Mouse (Mus musculus) adrenal gland, postnatal 14 days (tissue): ENCODE measurements around the gene Borcs6. TPM values are rescaled to one million over a fixed set of nuclear protein-coding genes. Genes with fewer than 3 reads are reported as not detected.
"Not testable (repeated sequence)": the region's sequence is repeated elsewhere in the genome, so short reads cannot be mapped to it uniquely, and the experiment has no call there.

Experiments used
- DNase-seq: peaks from one replicate; pipeline ENCODE4 v3.0.0; 2021; ENCODE audit warnings: mixed read lengths
- long read RNA-seq, 2 experiments: library from polyadenylated mRNA; stranded (forward); transcript quantifications; one replicate each; pipeline ENCODE4 v2.0.0; 2021
- total RNA-seq: library from RNA; stranded (reverse); gene quantifications from 2 replicates; pipeline ENCODE4 v1.2.3, GENCODE M21; 2021

Borcs6 gene
- total RNA-seq: 19.2 and 20.6 TPM in 2 replicates
- long read RNA-seq, experiment 1, transcript Borcs6-201 (1 exons, 1,862 nt): major isoform, 37 of 37 reads
- long read RNA-seq, experiment 1, partial matches to known transcripts: 0 of 37 reads
- long read RNA-seq, experiment 1, other reads (novel, unspliced or antisense): 0 of 37 reads
- long read RNA-seq, experiment 2, transcript Borcs6-201 (1 exons, 1,862 nt): major isoform, 21 of 21 reads
- long read RNA-seq, experiment 2, partial matches to known transcripts: 0 of 21 reads
- long read RNA-seq, experiment 2, other reads (novel, unspliced or antisense): 0 of 21 reads

DNA sequence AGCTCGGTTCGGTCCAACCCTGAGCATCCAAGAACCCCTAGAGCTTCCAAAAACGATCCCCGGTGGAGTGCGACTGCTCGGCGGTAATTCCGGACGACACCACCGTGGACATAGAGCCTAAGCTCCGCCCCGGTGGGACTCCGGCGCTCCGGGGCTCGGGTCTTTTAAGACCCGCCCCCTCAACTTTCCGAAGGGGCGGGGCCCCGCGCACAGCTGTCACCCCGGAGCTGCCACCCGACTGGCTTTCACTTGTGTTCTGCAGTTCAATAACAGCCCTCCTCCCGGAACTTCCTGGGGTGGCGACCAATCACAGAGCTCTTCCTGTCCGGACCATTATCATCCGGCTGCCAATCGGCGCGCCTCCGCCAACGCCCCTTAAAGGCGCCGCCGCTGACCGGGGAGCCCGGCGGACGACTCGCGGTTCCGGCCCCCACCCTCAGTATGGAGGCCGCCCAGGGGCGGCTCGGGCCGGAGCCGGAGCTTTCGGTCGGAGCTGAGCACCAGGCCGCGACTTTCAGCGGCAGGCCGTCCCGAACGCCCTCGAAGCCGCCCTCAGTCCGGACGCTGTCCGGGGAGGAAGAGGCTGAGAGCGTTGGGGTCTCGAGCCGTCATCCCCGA lies at the start of gene Borcs6:
Gene Borcs6 (plus strand): TSS at position 361 of the 618 bp plus-strand sequence.
- peak; percentile 97 for DNase-seq

DNA sequence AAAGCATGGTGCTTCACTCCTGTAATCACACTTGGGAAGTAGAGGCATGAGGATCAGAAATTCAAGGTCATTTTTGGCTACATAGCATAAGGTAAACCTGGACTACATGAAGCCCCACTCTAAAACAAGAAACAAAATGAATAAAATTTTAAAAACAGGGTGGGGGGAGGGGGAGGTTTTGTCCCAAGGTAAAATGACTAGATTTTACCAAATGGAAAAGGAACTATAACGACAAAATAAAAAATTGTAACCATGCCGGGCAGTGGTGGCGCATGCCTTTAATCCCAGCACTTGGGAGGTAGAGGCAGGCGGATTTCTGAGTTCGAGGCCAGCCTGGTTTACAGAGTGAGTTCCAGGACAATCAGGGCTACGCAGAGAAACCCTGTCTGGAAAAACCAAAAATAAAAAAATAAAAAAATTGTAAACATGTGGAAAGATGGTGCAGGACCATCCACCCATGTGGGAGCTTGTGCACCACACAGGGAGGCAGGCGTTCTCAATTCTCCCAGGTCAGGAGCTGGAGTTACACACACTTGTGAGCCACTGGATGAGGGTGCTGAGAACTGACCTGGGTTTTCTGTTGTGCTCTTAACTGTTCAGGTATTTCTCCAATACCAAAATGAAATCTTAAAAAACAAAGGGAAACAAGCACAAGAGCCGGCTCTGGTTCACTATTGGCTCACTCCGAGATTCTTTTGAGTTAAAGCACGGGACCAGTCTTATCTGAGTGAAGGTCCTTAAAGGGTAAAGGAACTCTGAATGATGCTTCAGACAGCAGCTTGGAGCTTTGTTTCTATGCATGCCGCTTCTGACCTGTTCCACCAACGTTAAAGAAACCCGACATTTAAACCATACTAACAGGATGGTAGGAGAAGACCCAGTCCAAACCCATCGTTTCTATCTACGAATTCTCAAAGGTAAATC lies 48.9 kb upstream of the Borcs6 start:
- DNase-seq: no peak

DNA sequence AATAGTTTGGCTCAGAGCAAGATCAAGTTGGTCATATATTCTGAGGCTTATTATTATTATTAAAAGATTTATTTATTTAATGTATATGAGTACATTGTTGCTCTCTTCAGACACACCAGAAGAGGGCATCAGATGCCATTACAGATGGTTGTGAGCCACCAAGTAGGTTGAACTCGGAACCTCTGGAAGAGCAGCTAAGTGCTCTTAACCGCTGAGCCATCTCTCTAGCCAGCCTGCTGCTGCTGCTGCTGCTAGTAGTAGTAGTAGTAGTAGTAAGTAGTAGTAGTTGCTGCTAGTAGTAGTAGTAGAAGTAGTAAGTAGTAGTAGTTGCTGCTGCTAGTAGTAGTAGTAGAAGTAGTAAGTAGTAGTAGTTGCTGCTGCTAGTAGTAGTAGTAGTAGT lies 48.1 kb upstream of the Borcs6 start:
- not testable (repeated sequence) for DNase-seq

DNA sequence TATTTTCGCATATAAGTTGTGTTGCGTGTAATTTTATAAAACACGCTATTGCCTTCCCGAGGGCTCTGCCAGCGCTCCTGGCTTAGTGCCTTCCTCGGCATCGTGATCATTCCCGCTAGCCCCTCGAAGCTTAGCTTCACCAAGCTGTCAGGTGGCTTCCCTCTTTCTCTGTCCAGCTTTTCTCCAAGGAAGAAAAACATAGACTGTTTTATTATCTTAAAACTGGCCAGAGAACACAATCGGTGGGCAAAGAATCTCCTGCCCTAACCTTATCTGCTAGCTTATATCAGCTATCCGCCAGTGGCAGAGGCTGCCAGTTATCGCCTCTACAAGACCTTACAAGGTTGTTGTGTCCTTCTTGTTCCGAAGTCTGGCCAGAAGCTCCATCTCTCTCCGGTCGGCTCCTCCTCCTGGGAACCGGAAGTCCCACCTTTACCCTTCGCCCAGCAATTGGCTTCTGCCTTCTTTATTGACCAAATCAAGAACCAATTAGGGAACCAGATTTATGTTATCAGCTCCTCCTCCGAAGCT lies 47.4 kb upstream of the Borcs6 start:
- DNase-seq: peak; percentile 93

DNA sequence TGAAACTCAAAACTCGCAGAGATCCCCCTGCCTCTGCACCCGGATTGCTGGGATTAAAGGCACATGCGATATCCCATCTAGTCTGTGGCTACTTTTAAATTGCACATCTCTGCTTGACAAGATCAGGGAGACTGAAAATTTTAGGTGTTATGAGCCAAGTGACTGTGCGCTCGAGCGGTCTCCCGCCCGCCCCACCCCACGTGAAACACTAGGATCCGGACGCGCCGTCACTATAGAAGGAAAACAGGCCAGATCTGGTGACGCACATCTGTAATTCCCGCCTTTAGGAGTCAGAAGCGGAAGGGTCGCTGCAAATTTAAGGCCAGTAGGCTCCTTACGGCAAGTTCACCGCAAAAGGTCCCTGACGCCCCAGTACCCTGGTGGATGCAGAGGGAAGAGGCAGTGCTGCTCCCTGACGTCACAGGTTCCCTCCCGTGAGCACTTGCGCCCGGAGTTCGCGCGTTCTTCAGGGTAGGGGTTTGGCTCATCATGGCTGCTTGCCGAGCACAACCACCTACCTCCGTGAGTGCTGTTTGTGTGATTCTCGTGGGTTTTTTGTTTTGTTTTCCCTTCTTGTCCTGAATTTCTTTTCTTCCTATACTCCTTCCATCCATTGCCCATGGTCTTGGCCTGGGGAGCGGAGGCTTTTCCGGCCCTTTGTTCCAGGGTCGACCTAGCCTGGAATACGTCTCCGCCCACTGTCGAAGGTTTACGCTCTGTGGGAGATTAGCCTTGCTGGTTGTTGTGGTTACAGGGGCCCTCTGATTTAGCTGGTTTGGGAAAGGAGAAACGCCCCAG lies 43.7 kb upstream of the Borcs6 start, which contains the start of gene Ctc1:
Gene Ctc1 (plus strand): TSS at position 268 of the 798 bp plus-strand sequence.
- DNase-seq: peak; percentile 95

DNA sequence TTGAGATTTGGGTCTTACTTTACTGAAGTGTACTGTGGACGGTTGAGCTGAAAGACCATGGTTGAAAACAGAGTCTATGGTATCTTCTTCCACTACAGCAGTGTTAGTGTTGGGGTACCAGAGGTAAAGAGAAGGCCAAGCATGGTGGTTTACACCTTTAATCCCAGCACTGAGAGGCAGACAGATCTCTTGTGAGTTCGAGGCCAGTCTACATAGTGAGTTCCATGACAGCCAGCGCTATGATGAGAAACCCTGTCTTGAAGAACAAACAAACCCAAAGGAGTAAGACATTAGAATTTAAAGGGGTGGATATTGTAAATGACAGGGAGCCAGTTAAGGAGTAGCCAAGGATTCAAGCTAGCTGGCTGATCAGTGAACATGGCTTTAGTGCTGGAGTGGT lies 42.8 kb upstream of the Borcs6 start:
- no peak for DNase-seq

DNA sequence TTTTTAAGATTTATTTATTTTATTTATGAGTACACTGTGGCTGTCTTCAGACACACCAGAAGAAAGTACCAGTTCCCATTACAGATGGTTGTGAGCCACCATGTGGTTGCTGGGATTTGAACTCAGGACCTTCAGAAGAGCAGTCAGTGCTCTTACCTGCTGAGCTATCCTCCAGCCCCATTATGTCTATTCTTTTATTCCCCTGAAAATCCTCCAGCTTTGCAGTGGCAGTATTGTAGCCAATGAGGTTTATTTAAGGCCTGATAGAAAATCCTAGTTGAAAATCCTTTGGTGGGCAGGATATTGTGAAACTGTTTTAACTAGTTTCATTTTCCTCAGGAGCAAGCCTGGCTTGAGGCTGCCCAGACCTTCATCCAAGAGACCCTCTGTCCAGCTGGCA lies 38.8 kb upstream of the Borcs6 start:
- no peak for DNase-seq

DNA sequence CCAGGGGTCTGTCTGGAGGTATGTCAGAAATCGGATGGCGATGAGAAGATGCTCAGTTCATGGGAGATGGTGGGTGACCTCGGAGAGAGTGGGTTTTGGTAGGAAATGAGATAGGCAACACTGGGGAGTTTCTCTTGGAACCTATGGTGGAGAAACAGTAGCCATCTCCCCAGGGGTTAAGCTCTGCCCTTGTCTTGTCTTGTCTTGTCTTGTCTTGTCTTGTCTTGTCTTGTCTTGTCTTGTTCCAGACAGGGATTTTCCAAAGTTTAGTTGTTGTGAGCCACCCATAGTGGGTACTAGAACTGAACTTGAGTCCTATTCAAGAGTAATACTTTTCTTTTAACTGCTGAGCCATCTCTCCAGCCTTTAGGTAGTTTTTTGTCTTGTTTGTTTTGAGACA lies 33.0 kb upstream of the Borcs6 start:
- no peak for DNase-seq

DNA sequence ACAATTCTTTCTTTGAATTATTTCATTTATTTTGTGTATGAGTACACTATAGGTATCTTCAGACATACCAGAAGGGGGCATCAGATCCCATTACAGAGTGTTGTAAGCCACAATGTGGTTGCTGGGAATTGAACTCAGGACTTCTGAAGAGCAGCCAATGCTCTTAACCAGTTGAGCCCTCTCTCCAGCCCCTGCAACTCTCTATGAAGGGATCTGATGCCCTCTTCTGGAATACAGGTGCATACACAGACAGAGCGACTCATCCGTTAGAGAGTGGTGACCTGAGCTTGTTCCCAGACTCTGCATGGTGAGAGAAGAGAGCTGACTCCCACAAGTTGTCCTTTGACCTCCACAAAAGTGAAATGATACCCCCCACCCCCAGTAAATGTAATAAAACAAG lies 30.7 kb upstream of the Borcs6 start:
- no peak for DNase-seq

DNA sequence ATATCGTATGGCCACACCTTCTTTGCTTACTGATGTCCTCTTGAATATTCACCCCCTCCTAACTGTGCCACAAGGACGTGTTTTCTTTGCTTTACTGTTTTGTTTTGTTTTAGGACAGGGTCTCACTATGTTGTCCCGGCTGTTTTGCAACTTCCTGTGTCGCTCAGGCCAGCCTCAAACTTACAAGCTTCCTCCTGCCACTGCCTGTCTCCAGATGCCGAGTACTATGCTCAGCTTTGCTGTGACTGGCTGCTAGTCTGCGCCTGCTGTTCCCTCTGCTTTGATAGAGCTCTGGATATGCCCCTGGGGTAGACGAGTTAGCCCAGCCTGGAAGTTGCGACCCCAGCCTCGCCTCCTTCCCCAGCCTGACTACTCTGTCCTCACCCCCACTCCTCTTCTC lies 26.0 kb upstream of the Borcs6 start:
- no peak for DNase-seq

DNA sequence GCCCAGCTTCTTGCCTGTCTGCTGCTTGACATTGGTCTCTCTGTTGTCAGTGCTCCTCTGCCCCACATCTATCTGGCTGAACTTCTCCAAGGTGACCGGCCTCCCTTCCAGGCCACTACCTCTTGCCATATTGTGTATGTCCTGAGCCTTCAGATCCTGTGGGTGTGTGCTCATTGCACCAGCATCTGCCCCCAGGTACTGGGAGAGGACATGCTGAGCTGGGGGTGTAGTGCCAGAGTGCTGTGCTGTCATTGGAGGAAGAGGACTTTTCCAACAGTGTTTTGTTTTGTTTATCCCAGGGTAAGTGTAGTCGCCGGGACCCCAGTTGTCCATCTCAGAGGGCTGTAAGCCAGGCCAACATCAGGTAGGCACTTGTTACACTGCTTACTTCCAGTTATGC lies 24.9 kb upstream of the Borcs6 start:
- DNase-seq: no peak

DNA sequence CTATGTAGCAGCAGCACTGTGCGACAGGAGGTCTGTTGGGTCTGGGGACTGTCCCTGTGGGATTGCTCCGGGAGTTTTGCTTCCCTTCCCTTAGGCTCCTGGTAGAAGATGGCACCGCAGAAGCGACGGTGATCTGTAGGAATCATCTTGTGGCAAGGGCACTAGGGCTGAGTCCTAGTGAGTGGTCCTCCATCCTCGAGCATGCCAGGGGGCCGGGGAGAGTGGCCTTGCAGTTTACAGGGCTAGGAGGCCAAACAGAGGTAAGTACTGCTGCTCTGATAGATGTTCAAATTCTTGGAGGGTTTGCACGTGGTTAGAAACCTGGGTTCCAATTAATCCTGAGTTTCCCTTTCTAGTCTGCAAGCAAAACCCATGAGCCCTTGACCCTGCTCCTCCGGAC lies 24.1 kb upstream of the Borcs6 start:
- no peak for DNase-seq

DNA sequence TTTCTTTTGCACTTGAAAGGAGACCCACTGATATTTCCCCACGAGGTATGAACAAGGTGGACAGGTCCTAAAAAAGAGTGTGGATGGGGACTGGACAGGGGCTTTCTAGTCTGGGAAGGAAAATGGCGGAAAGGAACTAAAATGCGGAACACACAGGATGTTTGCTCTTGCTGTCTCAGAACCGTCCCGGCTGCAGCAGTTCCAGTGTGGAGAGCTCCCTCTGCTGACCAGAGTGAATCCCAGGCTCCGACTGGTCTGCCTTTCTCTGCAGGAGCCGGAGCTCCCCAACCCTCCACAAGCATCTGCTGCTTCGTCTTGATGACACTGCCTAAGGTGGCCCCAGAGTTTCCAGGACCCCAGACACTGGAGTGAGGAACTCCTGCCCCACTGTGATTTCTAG lies 23.7 kb upstream of the Borcs6 start:
- DNase-seq: peak; percentile 93

DNA sequence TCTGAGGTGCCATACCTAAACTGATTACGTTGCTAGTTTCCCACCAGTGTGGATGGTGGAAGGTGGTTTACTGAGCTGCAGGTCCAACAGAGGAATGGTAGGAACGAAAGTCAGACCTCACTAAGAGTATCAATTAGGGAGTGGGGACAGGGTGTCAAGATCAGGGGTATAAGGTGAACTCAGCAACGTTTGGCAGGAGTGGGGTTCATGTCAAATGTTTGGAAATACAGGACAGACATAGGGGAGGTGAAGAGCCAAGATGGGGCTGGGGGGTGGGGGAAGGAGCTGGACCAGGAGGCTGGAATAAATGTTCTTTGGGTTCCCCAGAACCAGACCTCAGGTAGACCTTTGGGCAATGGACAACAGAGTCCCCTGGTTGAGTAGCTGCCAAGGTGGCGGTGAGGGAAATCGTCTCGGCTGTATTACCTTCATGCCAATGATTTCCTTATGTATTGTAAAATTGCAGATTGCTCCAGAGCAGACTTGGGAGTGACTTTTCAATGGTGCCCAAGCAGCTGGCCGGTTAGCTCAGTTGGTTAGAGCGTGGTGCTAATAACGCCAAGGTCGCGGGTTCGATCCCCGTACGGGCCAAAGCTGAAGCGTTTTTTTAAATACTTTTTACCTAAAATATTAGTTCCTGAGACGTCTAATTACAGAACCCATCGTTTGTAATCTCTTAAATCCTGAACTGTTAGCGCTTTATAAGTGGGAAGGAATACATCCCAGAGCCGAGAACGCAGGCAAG lies 22.9 kb upstream of the Borcs6 start:
- DNase-seq: peak; percentile 85

DNA sequence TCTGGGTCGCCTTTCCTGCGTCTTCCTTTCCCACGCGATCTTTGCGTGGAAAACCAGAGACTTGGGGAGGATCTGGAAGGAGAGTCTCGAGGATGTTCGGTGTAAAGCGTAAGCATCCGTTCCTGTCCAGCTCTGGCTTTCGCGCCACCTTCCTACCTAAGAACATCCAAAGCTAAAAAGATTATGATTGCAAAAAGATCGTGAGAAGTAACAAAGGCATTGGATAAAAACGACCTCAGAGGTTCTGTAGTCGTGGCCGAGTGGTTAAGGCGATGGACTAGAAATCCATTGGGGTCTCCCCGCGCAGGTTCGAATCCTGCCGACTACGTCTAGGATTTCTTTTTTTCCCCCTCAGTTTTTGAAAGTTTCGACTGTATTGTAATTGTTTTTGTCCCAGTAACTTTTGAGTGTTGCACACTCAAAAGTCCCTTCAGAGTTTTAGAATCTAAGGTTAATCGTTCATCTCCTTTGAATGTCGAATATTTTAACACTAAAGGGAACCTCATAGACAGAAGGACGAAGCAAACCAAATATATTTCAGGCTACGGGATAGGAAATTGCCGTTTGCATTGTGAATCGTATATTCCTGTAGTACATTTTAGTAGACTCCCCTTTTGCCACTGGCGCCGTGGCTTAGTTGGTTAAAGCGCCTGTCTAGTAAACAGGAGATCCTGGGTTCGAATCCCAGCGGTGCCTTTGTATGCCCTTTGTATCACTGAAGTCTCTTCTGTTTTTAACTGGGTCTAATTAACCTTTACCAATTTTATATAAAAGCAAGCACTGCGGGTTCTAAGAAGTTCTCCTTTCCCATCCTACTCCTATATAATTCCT lies 22.1 kb upstream of the Borcs6 start:
- DNase-seq: peak; percentile 86

DNA sequence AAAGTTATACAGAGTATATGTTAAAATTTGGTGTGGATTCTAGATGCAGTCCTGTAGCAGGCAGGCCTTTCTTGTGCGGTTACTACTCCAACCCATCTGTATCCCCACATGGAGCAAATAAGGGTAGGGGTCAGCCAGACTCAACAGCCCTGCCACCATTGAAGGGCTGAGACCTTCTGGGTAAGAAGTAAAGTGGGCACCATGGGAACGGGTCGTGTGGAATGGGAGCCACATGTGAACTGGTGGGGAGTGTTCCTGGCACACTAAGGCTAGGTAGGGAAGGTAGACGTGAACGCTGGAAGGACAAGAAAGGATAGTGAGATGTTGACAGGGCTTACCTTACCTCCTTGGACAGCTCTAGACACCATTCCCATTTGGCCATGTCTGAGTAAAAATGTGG lies 21.3 kb upstream of the Borcs6 start:
- no peak for DNase-seq

DNA sequence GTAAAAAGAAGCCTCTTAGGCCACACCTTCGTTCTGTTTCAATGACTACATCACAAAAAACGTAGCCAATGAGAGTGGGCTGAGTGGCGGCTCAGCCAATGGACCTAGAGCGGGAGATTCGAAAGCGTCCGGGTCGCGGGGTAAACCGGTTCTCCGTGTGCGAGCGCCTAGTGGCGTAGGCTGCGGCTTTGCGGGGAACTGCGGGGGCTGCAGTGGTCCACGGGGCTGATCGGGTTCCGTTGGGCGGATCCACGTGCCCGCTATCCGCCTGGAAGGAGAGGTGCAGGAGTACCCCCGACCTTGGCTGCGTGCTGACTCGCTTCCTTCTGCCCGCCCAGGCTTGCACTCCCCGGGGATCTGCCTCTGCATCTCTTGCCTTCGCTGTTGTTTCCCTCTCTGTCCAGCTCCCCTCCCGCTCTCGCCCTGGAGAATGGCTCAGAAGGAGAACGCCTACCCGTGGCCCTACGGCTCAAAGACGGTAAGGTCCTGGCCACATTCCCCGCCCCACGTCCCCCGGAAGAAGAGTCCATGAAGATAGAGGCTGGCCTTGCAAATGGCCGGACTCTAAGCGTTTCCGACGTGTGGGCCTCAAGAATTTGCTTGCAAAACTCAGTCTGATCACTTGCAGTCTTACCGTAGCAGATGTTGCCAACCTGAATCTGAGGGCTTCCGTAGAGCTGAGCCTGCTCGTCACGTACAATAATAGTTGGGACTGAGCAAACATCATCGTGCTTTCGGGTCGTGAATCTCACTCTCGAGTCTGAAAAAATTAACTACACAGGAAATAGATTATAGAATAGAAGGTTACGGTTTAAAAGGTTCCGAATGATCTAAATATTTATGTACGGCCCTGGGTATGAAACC lies 13.8 kb upstream of the Borcs6 start, which contains the start of gene Aurkb:
Gene Aurkb (plus strand): TSS at position 117 of the 864 bp plus-strand sequence.
- DNase-seq: peak; percentile 93

DNA sequence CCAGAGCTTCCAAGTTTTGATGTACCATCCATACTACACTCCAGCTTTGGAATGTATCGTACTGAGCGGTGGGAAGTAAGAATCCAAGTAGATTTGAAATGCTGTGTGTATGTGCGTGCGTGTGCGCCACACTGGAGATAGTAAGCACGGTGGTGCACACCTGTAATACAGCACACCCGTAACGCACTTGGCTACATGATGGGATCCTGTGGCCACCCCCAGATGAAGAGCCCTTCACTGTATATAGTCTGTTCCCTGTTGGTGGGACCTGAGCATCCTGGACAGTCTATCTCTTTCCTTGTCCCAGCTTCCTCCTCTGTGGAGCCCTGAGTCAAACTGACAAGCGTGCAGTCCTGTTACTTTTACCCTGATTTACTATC lies 13.1 kb upstream of the Borcs6 start:
- no peak for DNase-seq

DNA sequence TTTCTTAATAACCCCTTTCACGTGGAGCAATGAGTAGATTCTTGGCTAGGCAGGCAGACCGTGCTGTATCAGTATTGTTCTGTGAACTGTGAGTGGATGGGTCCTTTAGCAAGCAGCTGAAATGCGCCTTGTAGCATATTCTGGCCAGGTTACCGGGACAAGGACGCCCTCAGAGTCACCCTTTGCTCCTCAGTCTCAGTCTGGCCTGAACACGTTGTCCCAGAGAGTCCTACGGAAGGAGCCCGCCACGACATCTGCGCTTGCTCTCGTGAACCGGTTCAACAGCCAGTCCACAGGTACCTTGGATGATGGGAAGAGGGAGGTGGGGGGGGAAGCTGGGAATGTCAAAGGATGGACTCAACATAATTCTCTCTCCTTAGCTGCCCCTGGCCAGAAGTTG lies 11.9 kb upstream of the Borcs6 start:
- no peak for DNase-seq
